Mouse (Mus musculus) bone marrow macrophage, adult 2 months (primary cell): ENCODE results near the gene Gpnmb.

Source experiments
- CTCF ChIP-seq: IDR thresholded peaks from 2 replicates; pipeline ENCODE4 v1.5.1; 2012; ENCODE audit warnings: low read depth, mild to moderate bottlenecking, low read length, moderate library complexity
- POLR2A ChIP-seq: IDR thresholded peaks from 2 replicates; pipeline ENCODE4 v1.6.1; 2012; ENCODE audit warnings: mild to moderate bottlenecking, low read depth, low read length, borderline replicate concordance

- TF ChIP-seq CTCF (no peak), POLR2A (no peak)
Observed at GRCm38 (mm10) chr6:49028019-49028418, 8.3 kb upstream of the Gpnmb start.
